ENCODE assay signal across 13 mouse cellular contexts in genomic region chr19:5559229-5559628, GRCm38 (mm10). TPM values are rescaled to one million over a fixed set of nuclear protein-coding genes. Genes with fewer than 3 reads are reported as not detected.
DNase-seq lines count a peak whose midpoint lies in the region; ATAC-seq lines count a peak whose summit lies in the region.
"Had no signal": no experiment of that assay in that cellular context is flagged by ENCODE, and none has a peak within 500 bp of the region (broad histone marks: within the 10 kb centered on the region; RNA-seq: fewer than 3 reads in every experiment).

No protein-coding gene starts in this region.

- H3K36me3 ChIP-seq in heart, embryonic 16.5 days (ENCODE audit: control insufficient read depth, insufficient read depth) = no peaks in the 10 kb centered on the region
- no peaks in the 10 kb centered on the region for H3K36me3 ChIP-seq in intestine, embryonic 16.5 days (ENCODE audit: control insufficient read depth, insufficient read depth, low read length)
- H3K36me3 ChIP-seq in limb, embryonic 10.5 days = no peaks in the 10 kb centered on the region

- WGBS in heart, embryonic 16.5 days = 17% methylated on average over 8 of the region's 8 CpGs
- 10% methylated on average over 8 of the region's 8 CpGs for WGBS in intestine, embryonic 16.5 days
- 11% methylated on average over 8 of the region's 8 CpGs for WGBS in limb, embryonic 10.5 days

- no peak overlapping the region for H3K9ac ChIP-seq in heart, embryonic 16.5 days (ENCODE audit: low read length)
- peak overlapping the region; percentile 71 for H3K9ac ChIP-seq in intestine, embryonic 16.5 days (ENCODE audit: low read depth, low read length)

- H3K4me2 ChIP-seq in heart, embryonic 16.5 days (ENCODE audit: low read depth, low read length) = peak overlapping the region; percentile 57; the same call in 1 of the 2 replicates
- H3K4me2 ChIP-seq in intestine, embryonic 16.5 days (ENCODE audit: low read depth, low read length) = peak overlapping the region; percentile 50

- no peak overlapping the region for H3K27ac ChIP-seq in heart, embryonic 16.5 days (ENCODE audit: low read length)
- H3K27ac ChIP-seq in brown adipose tissue, adult 24 weeks (replicated peaks; ENCODE audit: low read depth, low read length) = no peak overlapping the region
- peak overlapping the region; percentile 92 for H3K27ac ChIP-seq in intestine, embryonic 16.5 days (ENCODE audit: low read length)
- H3K27ac ChIP-seq in limb, embryonic 10.5 days = no peak overlapping the region

- peaks cover 9% of the 10 kb centered on the region for H3K4me1 ChIP-seq in heart, embryonic 16.5 days (ENCODE audit: control insufficient read depth, insufficient read depth, low read length)
- peaks cover 8% of the 10 kb centered on the region; the same call in 1 of the 2 replicates for H3K4me1 ChIP-seq in brown adipose tissue, adult 24 weeks (ENCODE audit: control insufficient read depth, insufficient read depth, insufficient read length, low read length)
- peaks cover 27% of the 10 kb centered on the region for H3K4me1 ChIP-seq in intestine, embryonic 16.5 days (ENCODE audit: control insufficient read depth, insufficient read depth, low read length)
- H3K4me1 ChIP-seq in limb, embryonic 10.5 days = peaks cover 27% of the 10 kb centered on the region

- DNase-seq in heart, adult 9 months (ENCODE audit: low spot score in 2 of 2) = no peak
- no peak for DNase-seq in limb, embryonic 10.5 days (ENCODE audit: low spot score)
- DNase-seq in left cerebral cortex, adult 11 months (ENCODE audit: low spot score) = no peak
- DNase-seq: cerebellum, adult 11 months; gastrocnemius, postnatal 14 days; right cerebral cortex, adult 18-20 months had no signal

- no peak for ATAC-seq in heart, embryonic 16.5 days (replicated peaks; ENCODE audit: extremely low read depth, insufficient read depth, low FRiP score)
- ATAC-seq in intestine, embryonic 16.5 days = peak; percentile 12; the same call in 1 of the 2 replicates
- no peak for ATAC-seq in megakaryocyte progenitor cell, adult 5-6 weeks (replicated peaks; ENCODE audit: poor library complexity)
- ATAC-seq: activated CD4-positive, CD25-positive, alpha-beta regulatory T cell, adult 4 months had no signal

- no peaks in the 10 kb centered on the region for H3K9me3 ChIP-seq in heart, embryonic 16.5 days (replicated peaks; ENCODE audit: control insufficient read depth, low read length)
- no peaks in the 10 kb centered on the region for H3K9me3 ChIP-seq in intestine, embryonic 16.5 days (ENCODE audit: control insufficient read depth, low read length)
- H3K9me3 ChIP-seq in limb, embryonic 10.5 days (replicated peaks) = no peaks in the 10 kb centered on the region

- peak overlapping the region; percentile 38 for H3K4me3 ChIP-seq in heart, embryonic 16.5 days (ENCODE audit: low read length)
- H3K4me3 ChIP-seq in brown adipose tissue, adult 24 weeks (ENCODE audit: insufficient read depth, low read depth, low read length) = 0 out of 2 replicates have a peak overlapping the region, but pooled peaks have one; percentile 35
- H3K4me3 ChIP-seq in intestine, embryonic 16.5 days (ENCODE audit: low read length) = peak overlapping the region; percentile 58
- H3K4me3 ChIP-seq in limb, embryonic 10.5 days = peak overlapping the region; percentile 51
- H3K4me3 ChIP-seq: myocyte had no signal

- peaks cover 71% of the 10 kb centered on the region for H3K27me3 ChIP-seq in heart, embryonic 16.5 days (ENCODE audit: control insufficient read depth, insufficient read depth, low read length)
- H3K27me3 ChIP-seq in intestine, embryonic 16.5 days (replicated peaks; ENCODE audit: control insufficient read depth, insufficient read depth, low read length) = peaks cover 4% of the 10 kb centered on the region; the same call in 1 of the 2 replicates
- peaks cover 98% of the 10 kb centered on the region for H3K27me3 ChIP-seq in limb, embryonic 10.5 days (ENCODE audit: low read depth, poor library complexity, severe bottlenecking)

RNA-seq across cellular contexts. Expression of gene Ovol1, which starts 1.2 kb away (rescaled TPM):
- polyA plus RNA-seq in heart, embryonic 16.5 days (2015; fragmentation: Nextera tagmentation; extraction: Ambion mirVana) = 0.54 and 0.61 TPM in 2 replicates
- not detected in 2 replicates for polyA plus RNA-seq in brown adipose tissue, adult 24 weeks (2012; ENCODE audit: insufficient read depth, insufficient read length, missing spikeins)
- polyA plus RNA-seq in intestine, embryonic 16.5 days (2015; fragmentation: Nextera tagmentation; extraction: Ambion mirVana) = 24.4 and 25.6 TPM in 2 replicates
- 0.74 and 0.86 TPM in 2 replicates for polyA plus RNA-seq in limb, embryonic 10.5 days (2016; fragmentation: Nextera tagmentation; extraction: Ambion mirVana)
- total RNA-seq in megakaryocyte progenitor cell, adult 5-6 weeks (2015) = not detected in 2 replicates
- not detected in 2 replicates for total RNA-seq in megakaryocyte progenitor cell, adult 5-6 weeks (2017)
- total RNA-seq: gastrocnemius, postnatal 14 days; layer of hippocampus, adult 8-10 months had no signal
- polyA plus RNA-seq: activated CD4-positive, CD25-positive, alpha-beta regulatory T cell, adult 4 months; myocyte had no signal

RNA-seq across cellular contexts. Expression of gene Ap5b1, which starts 8.6 kb away (rescaled TPM):
- 3.8 and 4.0 TPM in 2 replicates for polyA plus RNA-seq in heart, embryonic 16.5 days (2015; fragmentation: Nextera tagmentation; extraction: Ambion mirVana)
- 1.3 and 2.1 TPM in 2 replicates for polyA plus RNA-seq in brown adipose tissue, adult 24 weeks (2012; ENCODE audit: insufficient read depth, insufficient read length, missing spikeins)
- polyA plus RNA-seq in intestine, embryonic 16.5 days (2015; fragmentation: Nextera tagmentation; extraction: Ambion mirVana) = 10.3 and 10.8 TPM in 2 replicates
- polyA plus RNA-seq in limb, embryonic 10.5 days (2016; fragmentation: Nextera tagmentation; extraction: Ambion mirVana) = 1.2 and 1.4 TPM in 2 replicates
- total RNA-seq in megakaryocyte progenitor cell, adult 5-6 weeks (2015) = 8.9 and 10.5 TPM in 2 replicates
- 7.4 and 9.6 TPM in 2 replicates for total RNA-seq in megakaryocyte progenitor cell, adult 5-6 weeks (2017)

RNA-seq across cellular contexts. Expression of gene Rnaseh2c, which starts 42.4 kb away (rescaled TPM):
- 76.7 and 80.0 TPM in 2 replicates for polyA plus RNA-seq in heart, embryonic 16.5 days (2015; fragmentation: Nextera tagmentation; extraction: Ambion mirVana)
- 55.5 and 74.0 TPM in 2 replicates for polyA plus RNA-seq in brown adipose tissue, adult 24 weeks (2012; ENCODE audit: insufficient read depth, insufficient read length, missing spikeins)
- polyA plus RNA-seq in intestine, embryonic 16.5 days (2015; fragmentation: Nextera tagmentation; extraction: Ambion mirVana) = 111 and 131 TPM in 2 replicates
- 197 and 205 TPM in 2 replicates for polyA plus RNA-seq in limb, embryonic 10.5 days (2016; fragmentation: Nextera tagmentation; extraction: Ambion mirVana)
- 80.3 and 150 TPM in 2 replicates for total RNA-seq in megakaryocyte progenitor cell, adult 5-6 weeks (2015)
- 83.2 and 112 TPM in 2 replicates for total RNA-seq in megakaryocyte progenitor cell, adult 5-6 weeks (2017)

RNA-seq across cellular contexts. Expression of gene Snx32, which starts 48.9 kb away (rescaled TPM):
- 17.2 and 18.3 TPM in 2 replicates for polyA plus RNA-seq in heart, embryonic 16.5 days (2015; fragmentation: Nextera tagmentation; extraction: Ambion mirVana)
- polyA plus RNA-seq in brown adipose tissue, adult 24 weeks (2012; ENCODE audit: insufficient read depth, insufficient read length, missing spikeins) = 2.7 and 7.0 TPM in 2 replicates
- 6.9 and 7.4 TPM in 2 replicates for polyA plus RNA-seq in intestine, embryonic 16.5 days (2015; fragmentation: Nextera tagmentation; extraction: Ambion mirVana)
- 4.1 and 7.0 TPM in 2 replicates for polyA plus RNA-seq in limb, embryonic 10.5 days (2016; fragmentation: Nextera tagmentation; extraction: Ambion mirVana)
- total RNA-seq in megakaryocyte progenitor cell, adult 5-6 weeks (2015) = 0.73 and 2.8 TPM in 2 replicates
- total RNA-seq in megakaryocyte progenitor cell, adult 5-6 weeks (2017) = 1.7 and 1.9 TPM in 2 replicates

RNA-seq across cellular contexts. Expression of gene Kat5, which starts 50.8 kb away (rescaled TPM):
- polyA plus RNA-seq in heart, embryonic 16.5 days (2015; fragmentation: Nextera tagmentation; extraction: Ambion mirVana) = 30.3 and 31.8 TPM in 2 replicates
- 17.0 and 26.3 TPM in 2 replicates for polyA plus RNA-seq in brown adipose tissue, adult 24 weeks (2012; ENCODE audit: insufficient read depth, insufficient read length, missing spikeins)
- polyA plus RNA-seq in intestine, embryonic 16.5 days (2015; fragmentation: Nextera tagmentation; extraction: Ambion mirVana) = 40.2 and 40.9 TPM in 2 replicates
- polyA plus RNA-seq in limb, embryonic 10.5 days (2016; fragmentation: Nextera tagmentation; extraction: Ambion mirVana) = 51.5 and 59.3 TPM in 2 replicates
- total RNA-seq in megakaryocyte progenitor cell, adult 5-6 weeks (2015) = 35.1 and 40.2 TPM in 2 replicates
- total RNA-seq in megakaryocyte progenitor cell, adult 5-6 weeks (2017) = 51.8 and 60.1 TPM in 2 replicates

Comparison
In these comparisons a context has a peak if more than half of its experiments do, and no peak if none do; other contexts are left out.
1. RNA of gene Ovol1, which starts 1.2 kb away (polyA plus RNA-seq): 24.4 to 25.6 TPM in intestine, embryonic 16.5 days; 0.74 to 0.86 TPM in limb, embryonic 10.5 days, 0.54 to 0.61 TPM in heart, embryonic 16.5 days and not detected in brown adipose tissue, adult 24 weeks; every median in the first group is over 10 times any median in the second.
2. Peak in every context shown above with its lines, with median percentiles within 50 percentile points of each other: H3K4me3 ChIP-seq.